Mouse (Mus musculus): Measurements from ENCODE around the gene Scai. TPM values are rescaled to one million over a fixed set of nuclear protein-coding genes. Genes with fewer than 3 reads are reported as not detected.

Gene Scai
- polyA plus RNA-seq, 1 experiment = 0.78 TPM

GRCm38 (mm10) chr2:39082706-39083105 is 107.8 kb downstream of the Scai start:
- no peaks in the 10 kb centered on the region for H3K79me2 ChIP-seq (ENCODE audit: control insufficient read depth, insufficient read depth)
- H3ac ChIP-seq (ENCODE audit: control insufficient read depth, insufficient read length) = no peak overlapping the region
- no peak overlapping the region for H3K4me2 ChIP-seq (ENCODE audit: low read depth)
- no peak overlapping the region for H3K4me3 ChIP-seq
- no peaks in the 10 kb centered on the region for H3K27me3 ChIP-seq (ENCODE audit: control insufficient read depth, insufficient read depth, insufficient read length)
- peaks cover 25% of the 10 kb centered on the region for H3K36me3 ChIP-seq (ENCODE audit: control insufficient read depth, insufficient read depth)
- no peak for TF ChIP-seq REST (IDR thresholded peaks at IDR 0.05; ENCODE audit: insufficient read depth, insufficient read length)
- TF ChIP-seq SRF (IDR thresholded peaks at IDR 0.05; ENCODE audit: control insufficient read depth, insufficient read length, low read depth) = no peak
- no peak for TF ChIP-seq MAX (IDR thresholded peaks at IDR 0.05; ENCODE audit: low read depth)
- no peak for TF ChIP-seq CEBPB (IDR thresholded peaks at IDR 0.05; ENCODE audit: insufficient read depth, poor library complexity, severe bottlenecking)
- TF ChIP-seq USF1 (IDR thresholded peaks at IDR 0.05; ENCODE audit: low read depth) = no peak
- TF ChIP-seq POLR2A (IDR thresholded peaks at IDR 0.05; ENCODE audit: insufficient read length, low read depth) = no peak
- TF ChIP-seq E2F4 (IDR thresholded peaks at IDR 0.05; ENCODE audit: insufficient read depth) = no peak
- no peak for TF ChIP-seq MYOD1 (IDR thresholded peaks at IDR 0.05; ENCODE audit: control insufficient read depth in 1 of 3, insufficient read length in 2 of 3, low read depth in 2 of 3)
- TF ChIP-seq POLR2AphosphoS2 (IDR thresholded peaks at IDR 0.05; ENCODE audit: insufficient read length, low read depth) = no peak
- TF ChIP-seq TCF12 (IDR thresholded peaks at IDR 0.05; ENCODE audit: insufficient read depth, poor library complexity, severe bottlenecking) = no peak
- TF ChIP-seq TCF3 (IDR thresholded peaks at IDR 0.05; ENCODE audit: insufficient read length, low read depth) = no peak
- no peak for TF ChIP-seq MYOG (IDR thresholded peaks at IDR 0.05; ENCODE audit: control insufficient read depth in 1 of 3, insufficient read depth in 1 of 3, insufficient read length in 2 of 3, low read depth in 2 of 3)

- H3K79me2 ChIP-seq (ENCODE audit: control insufficient read depth, insufficient read depth) = no peaks in the 10 kb centered on the region
- TF ChIP-seq CEBPB (IDR thresholded peaks at IDR 0.05; ENCODE audit: insufficient read depth, poor library complexity, severe bottlenecking) = no peak
- TF ChIP-seq E2F4 (IDR thresholded peaks at IDR 0.05; ENCODE audit: insufficient read depth) = no peak
- TF ChIP-seq TCF3 (IDR thresholded peaks at IDR 0.05; ENCODE audit: insufficient read length, low read depth) = no peak
Observed at GRCm38 (mm10) chr2:39070666-39071065, 119.9 kb downstream of the Scai start.

GRCm38 (mm10) chr2:39069096-39069495 is 121.4 kb downstream of the Scai start:
- peak in 1 of 3 experiments; percentile 12 for TF ChIP-seq MYOD1 (IDR thresholded peaks at IDR 0.05; ENCODE audit: control insufficient read depth in 1 of 3, insufficient read length in 2 of 3, low read depth in 2 of 3)
- no peak for TF ChIP-seq SRF (IDR thresholded peaks at IDR 0.05; ENCODE audit: control insufficient read depth, insufficient read length, low read depth)
- no peak for TF ChIP-seq E2F4 (IDR thresholded peaks at IDR 0.05; ENCODE audit: insufficient read depth)
- Histone ChIP-seq H3K79me2 (ENCODE audit: control insufficient read depth, insufficient read depth) (peaks cover 11% of the 10 kb centered on the region), H3K4me2 (ENCODE audit: low read depth) (no peak overlapping the region), H3K36me3 (ENCODE audit: control insufficient read depth, insufficient read depth) (no peaks in the 10 kb centered on the region), H3K27me3 (ENCODE audit: control insufficient read depth, insufficient read depth, insufficient read length) (no peaks in the 10 kb centered on the region), H3K4me3 (no peak overlapping the region), H3ac (ENCODE audit: control insufficient read depth, insufficient read length) (no peak overlapping the region)

More at GRCm38 (mm10) chr2:39070666-39071065, 119.9 kb downstream of the Scai start:
- Histone ChIP-seq H3K4me3 (no peak overlapping the region), H3K36me3 (ENCODE audit: control insufficient read depth, insufficient read depth) (no peaks in the 10 kb centered on the region), H3K27me3 (ENCODE audit: control insufficient read depth, insufficient read depth, insufficient read length) (no peaks in the 10 kb centered on the region), H3K4me2 (ENCODE audit: low read depth) (no peak overlapping the region), H3ac (ENCODE audit: control insufficient read depth, insufficient read length) (no peak overlapping the region)

- Histone ChIP-seq H3K79me2 (ENCODE audit: control insufficient read depth, insufficient read depth) (peaks cover 14% of the 10 kb centered on the region), H3ac (ENCODE audit: control insufficient read depth, insufficient read length) (peak within 1 kb of the TSS; percentile 44), H3K4me3 (peak within 1 kb of the TSS; percentile 93), H3K36me3 (ENCODE audit: control insufficient read depth, insufficient read depth) (peaks cover 14% of the 10 kb centered on the region), H3K4me2 (ENCODE audit: low read depth) (peak within 1 kb of the TSS; percentile 87), H3K27me3 (ENCODE audit: control insufficient read depth, insufficient read depth, insufficient read length) (no peaks in the 10 kb centered on the region)
- TF ChIP-seq POLR2A (IDR thresholded peaks at IDR 0.05; ENCODE audit: insufficient read length, low read depth) (peak; percentile 96), MAX (IDR thresholded peaks at IDR 0.05; ENCODE audit: low read depth) (no peak), E2F4 (IDR thresholded peaks at IDR 0.05; ENCODE audit: insufficient read depth) (no peak), USF1 (IDR thresholded peaks at IDR 0.05; ENCODE audit: low read depth) (no peak), TCF12 (IDR thresholded peaks at IDR 0.05; ENCODE audit: insufficient read depth, poor library complexity, severe bottlenecking) (no peak), CEBPB (IDR thresholded peaks at IDR 0.05; ENCODE audit: insufficient read depth, poor library complexity, severe bottlenecking) (no peak), POLR2AphosphoS2 (IDR thresholded peaks at IDR 0.05; ENCODE audit: insufficient read length, low read depth) (peak; percentile 97), MYOD1 (IDR thresholded peaks at IDR 0.05; ENCODE audit: control insufficient read depth in 1 of 3, insufficient read length in 2 of 3, low read depth in 2 of 3) (no peak), SRF (IDR thresholded peaks at IDR 0.05; ENCODE audit: control insufficient read depth, insufficient read length, low read depth) (no peak), TCF3 (IDR thresholded peaks at IDR 0.05; ENCODE audit: insufficient read length, low read depth) (no peak), MYOG (IDR thresholded peaks at IDR 0.05; ENCODE audit: control insufficient read depth in 1 of 3, insufficient read depth in 1 of 3, insufficient read length in 2 of 3, low read depth in 2 of 3) (no peak), REST (IDR thresholded peaks at IDR 0.05; ENCODE audit: insufficient read depth, insufficient read length) (no peak)
Observed at GRCm38 (mm10) chr2:39065400-39065987, 125.0 kb downstream of the Scai start, which contains the start of gene Golga1. Gene Golga1 (minus strand): TSS chr2:39065541.

- Histone ChIP-seq H3K79me2 (ENCODE audit: control insufficient read depth, insufficient read depth) (peaks cover 14% of the 10 kb centered on the region), H3K4me2 (ENCODE audit: low read depth) (peak overlapping the region; percentile 79), H3ac (ENCODE audit: control insufficient read depth, insufficient read length) (peak overlapping the region; percentile 44), H3K4me3 (peak overlapping the region; percentile 93), H3K36me3 (ENCODE audit: control insufficient read depth, insufficient read depth) (peaks cover 20% of the 10 kb centered on the region), H3K27me3 (ENCODE audit: control insufficient read depth, insufficient read depth, insufficient read length) (no peaks in the 10 kb centered on the region)
- TF ChIP-seq TCF12 (IDR thresholded peaks at IDR 0.05; ENCODE audit: insufficient read depth, poor library complexity, severe bottlenecking) = no peak
- no peak for TF ChIP-seq USF1 (IDR thresholded peaks at IDR 0.05; ENCODE audit: low read depth)
- TF ChIP-seq MYOG (IDR thresholded peaks at IDR 0.05; ENCODE audit: control insufficient read depth in 1 of 3, insufficient read depth in 1 of 3, insufficient read length in 2 of 3, low read depth in 2 of 3) = no peak
- TF ChIP-seq E2F4 (IDR thresholded peaks at IDR 0.05; ENCODE audit: insufficient read depth) = no peak
- TF ChIP-seq SRF (IDR thresholded peaks at IDR 0.05; ENCODE audit: control insufficient read depth, insufficient read length, low read depth) = no peak
- TF ChIP-seq MYOD1 (IDR thresholded peaks at IDR 0.05; ENCODE audit: control insufficient read depth in 1 of 3, insufficient read length in 2 of 3, low read depth in 2 of 3) = no peak
- TF ChIP-seq POLR2AphosphoS2 (IDR thresholded peaks at IDR 0.05; ENCODE audit: insufficient read length, low read depth) = no peak
- TF ChIP-seq MAX (IDR thresholded peaks at IDR 0.05; ENCODE audit: low read depth) = no peak
- no peak for TF ChIP-seq REST (IDR thresholded peaks at IDR 0.05; ENCODE audit: insufficient read depth, insufficient read length)
- TF ChIP-seq CEBPB (IDR thresholded peaks at IDR 0.05; ENCODE audit: insufficient read depth, poor library complexity, severe bottlenecking) = no peak
Observed at GRCm38 (mm10) chr2:39064687-39065399, 125.7 kb downstream of the Scai start.
